Mouse (Mus musculus): ENCODE data around the gene Id2. TPM values are rescaled to one million over a fixed set of nuclear protein-coding genes. Genes with fewer than 3 reads are reported as not detected.
A peak's percentile ranks its signal among the peaks of the same experiment; 100 is the strongest.

Gene Id2
- 265 and 283 TPM in 2 replicates for polyA plus RNA-seq (2015; fragmentation: Nextera tagmentation; extraction: Ambion mirVana)

- Histone ChIP-seq H3K4me1 (peaks cover 52% of the 10 kb centered on the region), H3K36me3 (no peaks in the 10 kb centered on the region), H3K27me3 (no peaks in the 10 kb centered on the region), H3K4me3 (peak within 1 kb of the TSS; percentile 78), H3K27ac (peak within 1 kb of the TSS; percentile 97), H3K9ac (peak within 1 kb of the TSS; percentile 60), H3K9me3 (no peaks in the 10 kb centered on the region), H3K4me2 (peak within 1 kb of the TSS; percentile 82)
- ATAC-seq (ENCODE audit: insufficient number of reproducible peaks, low FRiP score, low TSS enrichment, low read depth) = no peak
- 7% methylated on average over 1 of the region's 1 CpGs for WGBS
These were observed at the start of gene Id2 for GRCm38 (mm10) chr12:25097052-25097209. TSS of gene Id2 (minus strand) at chr12:25097140.

- no peak overlapping the region for H3K4me2 ChIP-seq
- no peaks in the 10 kb centered on the region for H3K27me3 ChIP-seq
- no peak overlapping the region for H3K9ac ChIP-seq
- no peaks in the 10 kb centered on the region for H3K9me3 ChIP-seq
- 49% methylated on average over 3 of the region's 3 CpGs for WGBS
- no peak overlapping the region for H3K27ac ChIP-seq
- no peaks in the 10 kb centered on the region for H3K36me3 ChIP-seq
- no peak overlapping the region for H3K4me3 ChIP-seq
- H3K4me1 ChIP-seq = peaks cover 4% of the 10 kb centered on the region; the same call in 1 of the 2 replicates
- no peak for ATAC-seq (ENCODE audit: insufficient number of reproducible peaks, low FRiP score, low TSS enrichment, low read depth)
These were observed 48.4 kb upstream of the Id2 start for GRCm38 (mm10) chr12:25145344-25145698.

- H3K36me3 ChIP-seq = no peaks in the 10 kb centered on the region
- H3K9me3 ChIP-seq = no peaks in the 10 kb centered on the region
- H3K4me1 ChIP-seq = peaks cover 6% of the 10 kb centered on the region; the same call in 1 of the 2 replicates
- no peaks in the 10 kb centered on the region for H3K27me3 ChIP-seq
- no peak overlapping the region for H3K4me2 ChIP-seq
- H3K4me3 ChIP-seq = no peak overlapping the region
- H3K27ac ChIP-seq = no peak overlapping the region
- no peak overlapping the region for H3K9ac ChIP-seq
- WGBS = 48% methylated on average over 5 of the region's 5 CpGs
- no peak for ATAC-seq (ENCODE audit: insufficient number of reproducible peaks, low FRiP score, low TSS enrichment, low read depth)
These were observed 47.8 kb upstream of the Id2 start for GRCm38 (mm10) chr12:25144591-25145343.

GRCm38 (mm10) chr12:25143492-25143891 lies 46.6 kb upstream of the Id2 start:
- peaks cover 6% of the 10 kb centered on the region; the same call in 1 of the 2 replicates for H3K4me1 ChIP-seq
- H3K36me3 ChIP-seq = no peaks in the 10 kb centered on the region
- no peaks in the 10 kb centered on the region for H3K9me3 ChIP-seq
- no peak overlapping the region for H3K4me3 ChIP-seq
- WGBS = 47% methylated on average over 2 of the region's 2 CpGs
- H3K27me3 ChIP-seq = no peaks in the 10 kb centered on the region
- ATAC-seq (ENCODE audit: insufficient number of reproducible peaks, low FRiP score, low TSS enrichment, low read depth) = no peak
- H3K4me2 ChIP-seq = no peak overlapping the region
- H3K9ac ChIP-seq = no peak overlapping the region
- no peak overlapping the region for H3K27ac ChIP-seq

GRCm38 (mm10) chr12:25142251-25142650 lies 45.3 kb upstream of the Id2 start:
- ATAC-seq (ENCODE audit: insufficient number of reproducible peaks, low FRiP score, low TSS enrichment, low read depth) = no peak
- WGBS = 68% methylated on average over 7 of the region's 7 CpGs
- Histone ChIP-seq H3K27ac (no peak overlapping the region), H3K27me3 (no peaks in the 10 kb centered on the region), H3K4me2 (no peak overlapping the region), H3K4me3 (no peak overlapping the region), H3K9me3 (no peaks in the 10 kb centered on the region), H3K4me1 (peaks cover 6% of the 10 kb centered on the region; the same call in 1 of the 2 replicates), H3K9ac (no peak overlapping the region), H3K36me3 (no peaks in the 10 kb centered on the region)

- 66% methylated on average over 7 of the region's 7 CpGs for WGBS
- no peak for ATAC-seq (ENCODE audit: insufficient number of reproducible peaks, low FRiP score, low TSS enrichment, low read depth)
- H3K27me3 ChIP-seq = no peaks in the 10 kb centered on the region
- H3K4me1 ChIP-seq = peaks cover 6% of the 10 kb centered on the region; the same call in 1 of the 2 replicates
- H3K9me3 ChIP-seq = no peaks in the 10 kb centered on the region
- no peak overlapping the region for H3K4me3 ChIP-seq
- no peak overlapping the region for H3K4me2 ChIP-seq
- no peaks in the 10 kb centered on the region for H3K36me3 ChIP-seq
- H3K27ac ChIP-seq = no peak overlapping the region
- no peak overlapping the region for H3K9ac ChIP-seq
These were observed 44.4 kb upstream of the Id2 start for GRCm38 (mm10) chr12:25141311-25141710.

- H3K36me3 ChIP-seq = no peaks in the 10 kb centered on the region
- H3K4me1 ChIP-seq = peaks cover 6% of the 10 kb centered on the region; the same call in 1 of the 2 replicates
- no peak overlapping the region for H3K9ac ChIP-seq
- no peak for ATAC-seq (ENCODE audit: insufficient number of reproducible peaks, low FRiP score, low TSS enrichment, low read depth)
- H3K9me3 ChIP-seq = no peaks in the 10 kb centered on the region
- H3K4me2 ChIP-seq = no peak overlapping the region
- H3K27me3 ChIP-seq = no peaks in the 10 kb centered on the region
- H3K27ac ChIP-seq = no peak overlapping the region
- WGBS = 79% methylated on average over 6 of the region's 6 CpGs
- H3K4me3 ChIP-seq = no peak overlapping the region
These were observed 43.2 kb upstream of the Id2 start for GRCm38 (mm10) chr12:25140115-25140514.

- H3K4me3 ChIP-seq = no peak overlapping the region
- no peak overlapping the region for H3K4me2 ChIP-seq
- no peak overlapping the region for H3K9ac ChIP-seq
- 83% methylated on average over 4 of the region's 4 CpGs for WGBS
- H3K27ac ChIP-seq = no peak overlapping the region
- H3K4me1 ChIP-seq = peaks cover 5% of the 10 kb centered on the region; the same call in 1 of the 2 replicates
- no peaks in the 10 kb centered on the region for H3K36me3 ChIP-seq
- no peaks in the 10 kb centered on the region for H3K9me3 ChIP-seq
- H3K27me3 ChIP-seq = no peaks in the 10 kb centered on the region
- ATAC-seq (ENCODE audit: insufficient number of reproducible peaks, low FRiP score, low TSS enrichment, low read depth) = no peak
These were observed 41.7 kb upstream of the Id2 start for GRCm38 (mm10) chr12:25138616-25139015.

- Histone ChIP-seq H3K9me3 (no peaks in the 10 kb centered on the region), H3K4me2 (no peak overlapping the region), H3K4me1 (peaks cover 17% of the 10 kb centered on the region; the same call in 1 of the 2 replicates), H3K27ac (no peak overlapping the region), H3K9ac (no peak overlapping the region), H3K27me3 (no peaks in the 10 kb centered on the region), H3K4me3 (no peak overlapping the region), H3K36me3 (no peaks in the 10 kb centered on the region)
- WGBS = 72% methylated on average over 12 of the region's 12 CpGs
- no peak for ATAC-seq (ENCODE audit: insufficient number of reproducible peaks, low FRiP score, low TSS enrichment, low read depth)
These were observed 35.1 kb upstream of the Id2 start for GRCm38 (mm10) chr12:25132046-25132445.

- H3K9ac ChIP-seq = no peak overlapping the region
- no peaks in the 10 kb centered on the region for H3K9me3 ChIP-seq
- ATAC-seq (ENCODE audit: insufficient number of reproducible peaks, low FRiP score, low TSS enrichment, low read depth) = no peak
- peaks cover 40% of the 10 kb centered on the region for H3K4me1 ChIP-seq
- WGBS = 50% methylated on average over 4 of the region's 4 CpGs
- H3K36me3 ChIP-seq = no peaks in the 10 kb centered on the region
- no peak overlapping the region for H3K4me2 ChIP-seq
- H3K27ac ChIP-seq = peak overlapping the region; percentile 1; the same call in 1 of the 2 replicates
- H3K27me3 ChIP-seq = no peaks in the 10 kb centered on the region
- no peak overlapping the region for H3K4me3 ChIP-seq
These were observed 30.7 kb upstream of the Id2 start for GRCm38 (mm10) chr12:25127629-25128028.

GRCm38 (mm10) chr12:25126228-25126627 lies 29.3 kb upstream of the Id2 start:
- Histone ChIP-seq H3K27me3 (no peaks in the 10 kb centered on the region), H3K4me2 (no peak overlapping the region), H3K4me3 (no peak overlapping the region), H3K27ac (no peak overlapping the region), H3K9me3 (no peaks in the 10 kb centered on the region), H3K36me3 (no peaks in the 10 kb centered on the region), H3K4me1 (peaks cover 40% of the 10 kb centered on the region), H3K9ac (no peak overlapping the region)
- 56% methylated on average over 5 of the region's 5 CpGs for WGBS
- ATAC-seq (ENCODE audit: insufficient number of reproducible peaks, low FRiP score, low TSS enrichment, low read depth) = no peak

- Histone ChIP-seq H3K4me3 (no peak overlapping the region), H3K9me3 (no peaks in the 10 kb centered on the region), H3K9ac (no peak overlapping the region), H3K27me3 (no peaks in the 10 kb centered on the region), H3K36me3 (no peaks in the 10 kb centered on the region), H3K27ac (no peak overlapping the region), H3K4me2 (no peak overlapping the region), H3K4me1 (peaks cover 40% of the 10 kb centered on the region)
- ATAC-seq (ENCODE audit: insufficient number of reproducible peaks, low FRiP score, low TSS enrichment, low read depth) = no peak
- 41% methylated on average over 16 of the region's 16 CpGs for WGBS
These were observed 28.4 kb upstream of the Id2 start for GRCm38 (mm10) chr12:25125239-25125776.

Measured in limb, embryonic 15.5 days (tissue).